Mouse (Mus musculus) telencephalon, adult 2 months (tissue): ENCODE measurements around the gene Rnf187.

Source experiments
- DNase-seq: peaks from one replicate; pipeline ENCODE4 v3.0.0-alpha.2; 2011; ENCODE audit warnings: low read depth, low spot score

Gene Rnf187

GRCm38 (mm10) chr11:58938322-58939087 lies at the start of gene Rnf187:
TSS of gene Rnf187 (minus strand) at chr11:58938916.
- DNase-seq: peak; percentile 92

DNA sequence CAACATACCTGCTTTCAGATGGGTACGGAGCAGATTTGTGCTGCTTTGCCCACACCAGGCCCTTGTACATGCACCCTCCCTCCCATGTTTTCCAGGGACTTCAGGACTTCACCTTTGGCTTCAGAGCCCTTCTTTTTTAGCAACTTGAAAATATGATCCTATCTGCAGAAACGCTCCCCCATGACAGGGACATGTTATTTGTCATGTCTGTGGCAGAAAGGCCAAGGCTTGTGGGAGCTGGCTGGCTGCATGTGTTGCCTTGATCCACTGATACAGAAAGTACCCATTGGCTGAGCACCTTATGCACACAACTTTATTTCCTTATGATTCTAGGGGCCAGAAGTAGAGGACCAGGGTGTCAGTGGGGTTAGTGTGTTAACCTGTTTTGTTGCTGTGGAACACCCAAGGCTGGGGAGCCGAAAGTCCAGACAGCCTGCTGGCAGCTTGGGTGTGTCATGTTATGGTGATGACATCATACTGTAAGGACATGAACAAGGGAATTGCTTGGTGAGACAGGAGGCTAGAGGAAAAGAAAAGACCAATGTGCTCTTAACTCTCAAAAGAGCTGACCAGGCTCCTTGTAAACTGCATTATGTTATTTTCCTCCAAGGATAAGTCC lies 46.7 kb upstream of the Rnf187 start:
- no peak for DNase-seq

GRCm38 (mm10) chr11:58984657-58985056 lies 45.9 kb upstream of the Rnf187 start:
- no peak for DNase-seq

DNA sequence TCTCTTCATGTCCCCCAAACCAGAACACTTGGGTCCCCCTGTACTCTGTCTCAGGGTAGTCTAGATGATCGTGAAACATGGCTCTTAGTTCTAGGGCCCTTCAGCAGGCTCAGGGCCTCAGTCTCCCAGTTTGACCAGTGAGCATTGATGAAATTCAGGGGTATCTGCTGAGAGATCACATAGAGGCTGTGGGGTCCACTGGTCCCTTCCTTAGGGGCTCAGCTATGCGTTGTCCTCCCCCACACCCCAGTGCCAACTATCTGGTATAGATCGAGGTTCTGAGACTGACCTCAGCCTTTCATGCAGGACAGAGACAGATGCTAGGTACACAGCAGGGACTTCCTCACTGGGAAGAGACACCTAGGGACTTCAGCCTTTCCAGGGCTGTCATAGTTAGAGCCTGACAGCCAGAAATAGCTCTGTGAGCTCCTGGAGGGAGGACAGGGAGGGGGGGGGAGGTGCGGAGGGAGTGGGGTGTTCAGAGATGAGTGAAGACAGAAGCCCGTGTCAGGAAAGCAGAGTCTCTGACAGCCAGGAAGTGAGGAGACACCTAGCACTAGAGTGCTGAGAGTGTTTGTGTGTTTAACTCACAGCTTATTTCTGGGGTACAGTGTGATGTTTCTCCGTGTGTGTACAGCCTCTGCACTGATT lies 45.1 kb upstream of the Rnf187 start:
- no peak for DNase-seq

- no peak for DNase-seq
Measured at GRCm38 (mm10) chr11:58982471-58983097, 43.9 kb upstream of the Rnf187 start.

- peak; percentile 81 for DNase-seq
Measured at GRCm38 (mm10) chr11:58981541-58982447, 43.1 kb upstream of the Rnf187 start.

DNA sequence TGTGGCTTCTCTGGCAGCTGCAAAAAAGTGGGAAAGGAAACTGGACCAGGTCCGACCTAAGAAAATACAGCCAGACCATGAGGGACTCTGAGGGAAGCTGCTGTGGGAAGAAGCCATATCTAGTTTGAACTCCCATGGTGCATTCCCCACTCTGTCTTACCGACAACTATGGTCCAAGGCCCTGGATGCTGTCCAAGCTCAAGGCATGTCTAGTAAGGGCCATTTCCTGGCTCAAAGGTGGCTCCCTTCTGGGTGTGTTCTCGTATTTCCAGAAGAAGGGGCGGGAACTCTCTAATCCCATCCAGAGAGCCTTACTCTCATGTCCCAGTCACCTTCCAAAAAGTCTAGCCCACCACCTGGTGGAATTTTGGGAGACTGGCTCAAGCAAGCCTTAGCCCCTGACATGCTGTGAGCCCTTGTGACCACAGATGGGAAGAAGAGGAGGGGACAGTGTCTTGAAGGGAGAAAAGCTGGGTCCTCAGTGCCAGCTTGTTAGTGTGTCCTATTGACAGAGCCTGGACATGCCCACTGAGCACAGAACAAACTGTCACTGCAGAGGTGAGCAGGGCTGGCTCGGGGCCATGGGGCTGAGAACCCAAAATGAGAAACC lies 41.8 kb upstream of the Rnf187 start:
- no peak for DNase-seq

DNA sequence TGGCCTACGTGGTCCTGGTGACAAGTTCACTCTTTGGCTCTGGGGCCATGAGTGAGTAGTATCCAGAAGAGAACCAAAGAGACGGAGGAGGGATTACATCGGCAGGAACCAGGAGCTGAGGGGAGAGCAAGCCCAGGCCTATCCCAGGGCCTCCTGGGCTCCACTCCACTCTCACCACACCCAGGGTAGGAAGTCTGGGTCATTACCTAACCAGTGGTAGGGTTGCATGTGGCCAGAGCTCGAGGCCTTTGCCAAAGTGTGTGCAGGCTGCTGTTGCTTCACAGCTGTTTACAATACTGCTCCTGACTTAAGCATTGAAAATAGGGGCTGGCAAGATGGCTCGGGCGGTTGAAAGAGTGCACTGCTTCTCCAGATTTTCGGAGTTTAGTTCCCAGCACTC lies 40.9 kb upstream of the Rnf187 start:
- DNase-seq: no peak

DNA sequence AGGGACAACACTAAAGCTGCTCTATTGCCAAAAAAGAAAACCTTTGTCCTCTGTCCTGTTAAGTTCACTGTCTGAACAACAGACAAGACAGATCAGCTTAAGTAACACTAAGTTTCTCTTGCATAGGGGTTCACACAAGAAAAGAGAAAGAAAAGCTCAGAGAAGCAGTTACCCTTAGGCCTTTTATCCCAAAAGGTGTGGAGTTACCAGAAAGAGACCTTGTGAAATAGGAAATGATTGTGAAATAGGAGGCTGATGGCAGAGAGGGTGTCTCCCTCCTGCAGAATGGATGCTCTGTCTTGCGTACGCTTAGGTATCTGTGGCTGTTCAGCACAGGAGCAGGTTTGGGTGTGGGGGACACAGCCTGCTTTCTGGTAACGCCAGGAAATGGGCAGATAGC lies 40.5 kb upstream of the Rnf187 start:
- no peak for DNase-seq

DNA sequence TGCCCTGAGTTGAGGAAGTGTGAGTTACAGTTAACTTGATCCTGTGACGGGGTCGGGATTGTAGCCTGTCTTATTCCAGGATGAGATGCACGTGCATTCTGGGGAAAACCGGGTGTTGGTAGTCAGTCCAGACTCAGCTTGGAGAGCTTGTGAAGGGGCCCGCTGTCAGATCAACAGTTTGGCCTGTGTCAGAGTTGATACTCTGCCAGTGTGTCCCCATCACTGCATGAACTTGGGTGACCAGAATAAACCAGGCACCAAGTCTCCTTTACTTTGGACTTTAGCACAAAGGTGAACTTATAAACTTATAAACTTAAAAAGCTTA lies 40.0 kb upstream of the Rnf187 start:
- no peak for DNase-seq

- DNase-seq: peak; percentile 75
Measured at GRCm38 (mm10) chr11:58978027-58978705, 39.5 kb upstream of the Rnf187 start, which contains the start of gene Trim11. TSS of gene Trim11 (plus strand) at chr11:58978093.

DNA sequence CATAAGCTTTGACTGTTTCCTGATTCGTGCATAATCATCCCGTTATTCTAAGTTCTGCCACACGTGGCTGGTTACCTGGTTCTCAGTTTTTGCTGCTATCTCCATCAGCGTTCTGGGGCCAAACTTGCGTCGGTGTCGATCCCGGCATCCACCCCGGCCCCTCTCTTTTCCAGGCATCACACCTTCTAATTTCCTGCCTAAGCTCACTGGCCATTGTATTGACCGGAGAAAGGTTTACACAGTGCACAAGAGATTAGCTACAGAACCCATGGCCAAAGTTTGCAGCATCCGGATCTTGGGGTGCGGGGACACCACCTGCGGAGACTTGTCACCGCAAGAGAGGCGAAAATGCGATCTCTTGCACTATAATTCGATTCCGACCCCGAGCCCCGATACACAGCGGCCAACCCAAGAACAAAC lies 38.9 kb upstream of the Rnf187 start:
- DNase-seq: no peak

DNA sequence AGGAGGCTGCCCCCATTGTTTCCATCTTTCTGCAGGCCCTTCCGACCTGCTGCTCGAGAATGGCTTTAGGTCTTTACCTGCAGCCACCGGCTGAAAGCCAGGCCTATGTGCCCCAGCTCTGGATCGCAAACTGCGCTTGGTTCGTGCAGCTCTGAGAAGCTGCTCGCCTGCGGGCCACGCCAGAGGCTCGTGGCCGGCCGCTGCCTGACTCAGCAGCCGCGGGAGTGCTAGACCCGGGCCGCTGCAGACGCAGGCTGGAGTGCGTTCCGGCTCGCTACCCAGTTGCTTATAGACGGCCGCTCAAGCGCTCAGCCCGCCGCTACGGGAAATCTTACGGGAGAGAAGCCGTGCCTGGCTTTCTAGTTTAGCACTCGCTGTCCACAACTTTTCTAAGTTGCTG lies 38.4 kb upstream of the Rnf187 start:
- DNase-seq: no peak

DNA sequence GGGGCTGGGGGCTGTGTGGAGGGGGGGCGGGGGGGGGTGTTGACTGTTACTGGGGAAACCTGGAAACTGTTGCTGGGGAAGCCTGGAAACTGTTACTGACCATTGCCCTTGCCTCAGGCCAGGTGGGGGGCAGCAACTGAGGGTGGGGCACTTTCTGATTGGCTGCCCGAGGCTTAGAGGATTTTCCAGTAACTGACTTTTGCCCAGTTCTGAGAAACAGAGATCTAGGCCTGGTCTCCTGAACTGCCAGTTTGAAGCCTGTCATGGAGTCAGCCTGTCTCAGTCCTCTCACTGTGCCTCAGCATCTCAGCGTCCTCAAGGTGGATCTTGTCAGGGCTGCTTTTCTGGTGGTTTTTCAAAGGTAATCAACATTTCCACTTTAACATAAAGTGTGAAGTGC lies 35.7 kb upstream of the Rnf187 start:
- DNase-seq: no peak

DNA sequence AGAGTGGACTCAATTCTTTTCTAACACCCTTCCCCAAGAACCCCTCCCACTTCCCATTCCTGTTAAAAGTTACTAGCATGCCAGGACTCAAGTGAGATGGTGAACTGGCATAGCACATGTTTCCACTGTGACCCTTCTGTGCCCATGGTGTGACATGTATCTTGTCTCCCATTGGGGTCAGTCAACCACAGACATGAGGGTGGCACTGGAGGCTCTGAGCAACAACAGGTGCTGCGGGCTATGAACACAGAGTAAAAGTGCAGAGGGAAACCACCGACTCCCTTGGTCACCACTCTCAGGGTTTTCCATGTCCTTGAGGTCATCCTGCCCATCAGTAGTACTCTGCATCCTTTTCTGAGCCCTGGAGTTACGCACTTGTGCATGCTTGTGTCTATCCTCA lies 33.1 kb upstream of the Rnf187 start:
- DNase-seq: no peak

DNA sequence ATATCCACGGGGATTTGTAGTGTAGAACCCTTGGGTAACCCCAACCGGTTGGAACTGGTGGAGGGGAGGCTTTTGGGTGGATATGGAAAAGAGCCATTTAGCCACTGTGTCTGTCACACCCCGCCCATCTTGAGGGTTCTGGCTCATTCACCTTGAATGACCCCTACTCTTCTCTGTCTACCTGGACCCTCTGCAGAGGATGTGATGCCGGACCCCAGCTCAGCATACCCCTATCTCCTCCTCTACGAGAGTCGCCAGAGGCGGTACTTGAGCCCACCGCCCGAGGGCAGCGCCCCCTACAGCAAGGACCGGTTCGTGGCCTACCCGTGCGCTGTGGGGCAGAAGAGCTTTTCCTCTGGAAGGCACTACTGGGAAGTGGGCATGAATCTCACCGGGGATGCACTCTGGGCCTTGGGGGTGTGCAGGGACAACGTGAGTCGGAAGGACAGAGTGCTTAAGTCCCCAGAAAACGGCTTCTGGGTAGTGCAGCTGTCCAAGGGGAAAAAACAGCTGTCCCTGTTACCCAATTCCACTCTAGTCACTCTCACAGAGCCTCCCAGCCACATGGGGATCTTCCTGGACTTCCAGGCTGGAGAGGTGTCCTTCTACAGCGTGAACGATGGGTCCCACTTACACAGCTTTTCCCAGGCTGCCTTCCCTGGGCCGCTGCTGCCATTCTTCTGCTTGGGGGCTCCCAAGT lies 32.3 kb upstream of the Rnf187 start:
- DNase-seq: no peak

GRCm38 (mm10) chr11:58969659-58970058 lies 30.9 kb upstream of the Rnf187 start:
- no peak for DNase-seq

GRCm38 (mm10) chr11:58969027-58969426 lies 30.3 kb upstream of the Rnf187 start:
- no peak for DNase-seq

DNA sequence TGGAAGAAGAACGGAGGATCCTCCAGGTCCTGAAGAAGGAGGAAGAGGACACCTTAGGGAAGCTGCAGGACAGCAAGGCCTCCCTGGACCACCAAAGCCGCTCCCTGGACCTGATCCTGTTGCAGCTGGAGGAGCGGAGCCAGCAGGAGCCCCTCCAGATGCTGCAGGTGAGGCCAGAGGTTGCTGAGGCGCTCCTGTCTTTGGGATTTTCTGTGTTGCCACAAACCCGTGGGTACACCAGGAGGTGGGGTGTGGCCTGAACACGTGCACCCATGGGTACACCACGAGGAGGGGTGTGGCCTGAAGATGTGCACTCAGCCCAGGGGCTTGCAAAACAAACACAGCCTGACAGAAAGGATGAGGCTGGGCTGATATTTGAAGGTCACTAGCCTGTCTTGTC lies 29.8 kb upstream of the Rnf187 start:
- no peak for DNase-seq

DNA sequence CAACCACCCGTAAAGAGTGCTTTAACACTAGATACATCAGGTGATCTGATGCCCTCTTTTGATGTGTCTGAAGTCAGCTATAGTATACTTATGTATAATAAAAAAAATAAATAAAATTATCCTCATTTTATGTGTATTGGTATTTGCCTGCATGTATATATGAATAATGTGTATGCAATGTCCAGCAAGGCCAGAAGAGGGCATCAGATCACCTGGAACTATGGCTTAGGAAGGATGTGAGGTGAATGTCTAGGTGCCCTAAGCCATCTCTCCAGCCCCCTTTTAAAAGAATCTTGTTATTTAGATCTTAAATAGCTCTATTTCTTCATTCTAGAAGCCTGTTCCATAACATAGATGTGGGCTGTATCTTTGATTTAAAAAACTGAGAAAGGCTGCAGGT lies 28.6 kb upstream of the Rnf187 start:
- DNase-seq: no peak
